Mouse (Mus musculus) adipocyte (in vitro differentiated cells): ENCODE measurements around the gene Sgsm1.

Experiments
- DNase-seq: peaks from one replicate; pipeline ENCODE4 v3.0.0-alpha.2; 2016; ENCODE audit warnings: low spot score

Gene Sgsm1

GRCm38 (mm10) chr5:113218617-113219235, 91.9 kb downstream of the Sgsm1 start:
- DNase-seq: no peak

GRCm38 (mm10) chr5:113217076-113217475, 93.5 kb downstream of the Sgsm1 start:
- no peak for DNase-seq

- DNase-seq: no peak
Observed at GRCm38 (mm10) chr5:113216328-113216960, 94.1 kb downstream of the Sgsm1 start.

DNA sequence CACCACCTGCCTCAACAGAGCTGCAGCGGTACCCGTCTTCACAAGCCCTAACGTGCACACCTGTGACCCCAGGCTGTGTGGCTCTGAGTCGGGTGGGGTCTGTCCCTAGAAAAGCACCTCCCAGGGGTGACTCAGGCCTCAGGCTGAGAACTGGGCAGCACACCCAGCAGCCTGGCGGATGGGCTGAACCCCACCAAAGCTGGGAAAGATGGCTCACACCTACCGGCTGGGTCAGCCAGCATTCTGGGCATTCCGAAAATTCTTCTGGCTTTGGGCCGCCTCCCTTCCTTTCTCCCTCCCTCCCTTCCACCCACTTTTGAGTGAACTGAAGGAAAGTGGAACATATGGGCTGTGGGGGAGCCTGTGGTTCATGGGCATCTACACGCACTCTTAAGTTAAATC, 95.0 kb downstream of the Sgsm1 start:
- DNase-seq: no peak

DNA sequence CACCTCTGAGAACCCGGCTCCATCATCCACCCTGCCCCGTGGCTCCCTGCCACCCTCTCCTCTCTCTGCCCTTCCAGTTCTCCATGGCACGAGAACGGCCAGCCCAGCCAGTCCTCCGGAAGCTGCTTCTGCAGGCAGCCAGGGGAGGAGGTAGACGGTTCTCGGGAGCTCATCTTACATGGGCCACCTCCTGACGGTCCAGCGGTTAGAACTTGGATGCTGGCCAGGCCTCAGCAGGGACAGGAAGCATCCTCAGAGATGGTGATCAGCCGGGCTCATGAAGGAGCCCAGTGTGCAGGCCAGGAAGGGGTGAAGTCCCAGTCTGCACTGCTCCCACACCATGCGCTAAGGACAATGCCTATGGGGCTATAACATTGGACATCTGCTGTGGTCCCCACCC, 96.1 kb downstream of the Sgsm1 start:
- DNase-seq: no peak

DNA sequence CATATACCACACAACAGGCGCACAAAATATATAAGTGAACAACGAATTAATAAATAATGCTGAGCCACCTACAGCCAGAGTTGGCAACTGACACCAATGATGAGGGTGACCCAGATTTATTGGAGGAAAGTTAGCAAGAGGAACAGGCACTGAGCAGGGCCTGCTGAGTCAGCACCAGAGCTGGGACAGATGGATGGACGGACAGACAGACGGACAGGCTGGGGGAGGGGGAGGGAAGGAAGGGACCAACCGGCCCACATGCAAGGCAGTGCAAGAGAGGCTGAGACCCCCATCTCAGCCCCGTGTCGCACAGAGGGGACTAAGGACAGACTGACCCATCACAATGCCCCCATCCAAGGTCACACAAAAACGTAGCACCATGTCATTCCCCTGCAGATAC, 96.5 kb downstream of the Sgsm1 start:
- no peak for DNase-seq

- no peak for DNase-seq
Observed at GRCm38 (mm10) chr5:113212156-113212835, 98.3 kb downstream of the Sgsm1 start.

DNA sequence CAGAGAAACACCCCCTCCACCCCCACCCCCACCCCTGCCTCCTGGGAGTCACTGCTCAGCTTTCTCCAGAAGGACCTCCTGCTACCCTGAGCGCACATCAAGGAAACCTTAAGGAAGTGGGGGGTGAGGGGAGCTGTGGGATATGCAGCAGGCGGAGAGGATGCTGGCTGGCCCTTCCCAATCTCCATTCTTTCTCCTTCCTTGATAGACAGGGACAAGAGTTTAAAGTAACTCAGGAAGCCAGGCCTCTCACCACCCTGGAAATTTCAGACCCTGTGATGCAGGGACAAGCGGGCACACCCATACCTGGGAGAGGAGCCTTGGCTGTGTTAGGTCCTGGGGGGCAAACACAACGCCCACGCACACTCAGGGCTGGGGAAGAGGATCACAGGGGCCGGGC, 100.3 kb downstream of the Sgsm1 start:
- DNase-seq: no peak

GRCm38 (mm10) chr5:113209898-113210297, 100.7 kb downstream of the Sgsm1 start:
- DNase-seq: no peak

DNA sequence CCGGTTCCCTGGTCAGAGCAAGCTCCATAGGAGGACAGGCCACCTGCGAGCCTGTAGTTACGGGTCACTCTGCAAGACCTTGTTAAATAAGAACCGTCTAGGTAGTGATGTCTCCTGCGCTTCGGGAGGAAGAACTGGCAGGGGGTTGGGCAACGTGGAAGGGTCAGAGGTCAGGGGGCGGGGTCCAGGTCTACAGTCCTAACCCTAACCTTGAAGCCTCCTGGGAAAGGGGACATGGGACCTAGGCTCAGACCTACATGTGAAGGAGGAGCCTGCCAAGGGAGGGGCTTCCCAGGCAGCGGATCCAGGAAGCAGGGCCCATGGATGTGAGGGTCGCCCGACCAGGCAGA, 101.2 kb downstream of the Sgsm1 start:
- DNase-seq: no peak

- no peak for DNase-seq
Observed at GRCm38 (mm10) chr5:113208622-113209400, 101.8 kb downstream of the Sgsm1 start.

GRCm38 (mm10) chr5:113208048-113208447, 102.5 kb downstream of the Sgsm1 start:
- DNase-seq: no peak

- DNase-seq: no peak
Observed at GRCm38 (mm10) chr5:113206670-113207352, 103.8 kb downstream of the Sgsm1 start.

GRCm38 (mm10) chr5:113204193-113204592, 106.4 kb downstream of the Sgsm1 start:
- no peak for DNase-seq

DNA sequence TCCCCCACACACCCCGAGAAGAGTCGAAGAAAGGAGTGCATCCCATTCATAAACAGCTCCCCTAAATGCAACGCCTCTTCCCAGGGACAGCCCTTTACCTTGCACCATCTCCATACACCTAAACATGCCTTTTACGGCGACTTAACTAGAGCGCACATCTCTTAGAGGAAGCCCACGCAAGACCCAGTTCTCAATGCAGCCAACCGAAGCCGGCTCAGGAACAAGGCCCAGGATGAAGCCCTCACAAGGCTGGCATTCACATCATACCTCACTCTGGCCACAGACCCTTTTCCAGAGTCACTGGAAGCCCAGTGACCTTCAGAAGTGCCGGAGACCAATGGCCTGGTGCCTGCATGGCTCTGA, 110.8 kb downstream of the Sgsm1 start:
- DNase-seq: no peak

DNA sequence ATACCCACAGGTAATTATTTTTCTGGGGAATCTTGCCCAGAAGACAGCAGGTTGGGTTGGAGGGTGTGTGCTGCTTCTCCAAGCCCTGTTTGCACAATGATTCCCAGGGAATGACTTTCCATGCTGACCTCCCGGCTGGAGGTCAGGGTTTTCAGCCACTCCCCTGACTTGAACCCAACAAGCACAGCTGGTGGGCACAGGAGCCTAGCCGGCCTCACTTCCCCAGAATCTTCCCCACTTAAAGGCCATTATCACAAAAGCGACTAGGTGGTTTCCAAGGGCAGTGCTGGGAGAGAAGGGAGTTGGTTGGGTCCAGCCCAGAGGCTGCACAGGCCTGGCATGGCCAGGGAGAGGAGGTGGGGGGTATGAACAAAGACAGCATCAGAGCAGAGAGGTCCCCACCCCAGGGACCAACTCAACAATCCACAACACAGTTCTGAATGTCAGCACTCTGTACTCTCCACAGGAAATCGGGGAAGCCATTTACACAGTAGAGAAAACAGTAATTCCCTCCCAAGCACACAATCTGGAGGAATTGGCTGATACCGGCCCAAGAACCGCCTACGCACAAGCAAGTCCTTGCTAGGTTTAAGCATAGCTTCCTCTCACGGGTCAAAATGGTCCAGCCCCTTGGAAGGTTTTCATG, 111.3 kb downstream of the Sgsm1 start:
- no peak for DNase-seq

- no peak for DNase-seq
Observed at GRCm38 (mm10) chr5:113196916-113197794, 113.4 kb downstream of the Sgsm1 start.

DNA sequence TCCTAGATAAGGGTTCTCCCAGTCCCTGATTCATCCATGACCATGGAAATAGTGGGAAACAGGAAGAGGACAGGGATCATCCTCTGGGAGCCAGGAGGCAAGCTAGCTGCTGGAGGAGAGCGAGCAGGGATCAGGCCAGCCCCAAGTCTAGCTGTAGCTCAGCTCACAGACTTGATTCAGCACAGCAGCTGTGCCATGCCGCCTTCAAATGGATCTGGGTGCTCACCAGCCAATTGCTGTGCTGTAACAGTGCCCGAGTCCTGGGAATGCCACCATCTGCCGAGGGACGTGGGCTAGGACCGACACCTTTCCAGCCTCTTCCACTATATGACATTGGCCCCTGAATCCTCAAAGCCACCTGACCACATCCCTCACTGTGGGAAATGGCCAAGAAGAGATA, 114.7 kb downstream of the Sgsm1 start:
- no peak for DNase-seq

DNA sequence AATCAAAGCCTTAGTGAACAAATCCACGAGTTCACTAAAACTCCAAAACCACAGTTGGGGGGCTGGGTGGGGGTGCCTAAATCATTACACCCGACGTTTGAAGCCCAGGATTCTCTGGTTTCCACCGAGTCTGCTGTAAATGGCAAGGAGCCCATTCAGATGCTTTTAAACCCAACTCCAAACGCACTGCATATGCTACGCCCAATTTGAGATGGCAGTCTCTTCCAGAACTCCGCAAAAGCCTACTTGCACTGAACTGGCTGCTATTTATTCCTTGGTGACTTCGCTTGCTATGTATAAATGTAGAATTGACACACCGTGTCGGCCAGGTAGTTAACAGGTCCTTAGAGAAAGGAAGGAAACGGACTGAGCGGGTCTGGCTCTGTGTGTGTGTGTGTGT, 115.1 kb downstream of the Sgsm1 start:
- DNase-seq: no peak

DNA sequence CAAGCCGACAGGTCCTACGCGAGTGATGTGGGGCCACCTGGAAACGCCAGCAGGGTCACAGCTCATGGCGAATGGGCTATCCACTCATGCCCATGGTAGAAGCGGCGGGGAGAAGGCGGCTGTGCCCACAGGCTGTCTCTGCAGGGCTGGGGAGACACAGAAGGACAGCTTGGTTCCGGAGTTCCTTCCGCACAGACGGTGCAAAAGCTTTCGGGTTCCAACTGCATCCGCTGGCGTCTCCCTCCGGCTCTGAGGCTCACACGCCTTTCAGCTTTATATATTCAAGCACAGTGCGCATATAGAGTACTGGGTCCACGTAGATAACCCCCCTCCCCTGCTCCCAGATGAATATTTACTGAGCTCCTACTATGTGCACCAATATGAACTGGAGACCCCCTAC, 116.8 kb downstream of the Sgsm1 start:
- DNase-seq: no peak
